Mouse (Mus musculus): ENCODE measurements around the gene Chit1. TPM values are rescaled to one million over a fixed set of nuclear protein-coding genes. Genes with fewer than 3 reads are reported as not detected.

Chit1 gene
- polyA plus RNA-seq, 1 experiment = not detected

GRCm38 (mm10) chr1:134198197-134198995 is 87.4 kb downstream of the Chit1 start:
- Histone ChIP-seq H3K27me3 (ENCODE audit: control insufficient read depth, insufficient read depth, low read length) (no peaks in the 10 kb centered on the region), H3K4me1 (ENCODE audit: control insufficient read depth, insufficient read depth, insufficient read length, low read length) (0 out of 2 replicates have a peak, but pooled peaks cover 5% of the 10 kb centered on the region), H3K27ac (ENCODE audit: insufficient read depth, low read depth, low read length) (no peak overlapping the region), H3K36me3 (ENCODE audit: control insufficient read depth, insufficient read depth, low read length) (no peaks in the 10 kb centered on the region), H3K4me3 (ENCODE audit: low read depth, low read length) (no peak overlapping the region)
- WGBS = 80% methylated on average over 12 of the region's 12 CpGs
- no peak for TF ChIP-seq CTCF (IDR thresholded peaks at IDR 0.05; ENCODE audit: extremely low read depth, insufficient read length, insufficient replicate concordance, low read depth, low read length)

DNA sequence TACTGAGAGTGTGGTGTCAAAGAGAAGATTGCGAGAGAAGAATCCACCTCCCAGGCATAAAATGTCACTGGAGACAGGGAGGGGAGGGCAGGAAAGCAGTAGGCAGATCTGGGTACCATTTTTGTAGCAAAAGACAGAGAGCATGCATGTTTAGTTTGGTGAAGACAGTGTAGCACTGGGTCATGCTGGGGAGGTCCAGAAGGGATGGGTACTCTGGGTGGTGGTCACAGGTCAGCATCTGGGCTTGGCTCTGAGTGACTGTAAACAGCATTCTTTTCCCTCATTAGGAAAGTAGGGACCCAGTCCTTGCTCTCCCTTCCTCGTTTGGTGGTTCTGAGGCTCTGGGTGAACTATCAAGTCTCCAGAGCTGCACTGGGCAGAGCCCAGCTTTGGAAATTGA is 89.4 kb downstream of the Chit1 start:
- 52% methylated on average over 2 of the region's 2 CpGs for WGBS
- Histone ChIP-seq H3K27ac (ENCODE audit: insufficient read depth, low read depth, low read length) (no peak overlapping the region), H3K27me3 (ENCODE audit: control insufficient read depth, insufficient read depth, low read length) (no peaks in the 10 kb centered on the region), H3K4me3 (ENCODE audit: low read depth, low read length) (no peak overlapping the region), H3K4me1 (ENCODE audit: control insufficient read depth, insufficient read depth, insufficient read length, low read length) (peaks cover 11% of the 10 kb centered on the region; the same call in 1 of the 2 replicates), H3K36me3 (ENCODE audit: control insufficient read depth, insufficient read depth, low read length) (no peaks in the 10 kb centered on the region)
- TF ChIP-seq CTCF (IDR thresholded peaks at IDR 0.05; ENCODE audit: extremely low read depth, insufficient read length, insufficient replicate concordance, low read depth, low read length) (no peak), POLR2A (IDR thresholded peaks at IDR 0.05; ENCODE audit: low read depth, low read length) (no peak)

Other genes with a start within 250 kb of the Chit1 start
- 5.0 and 8.3 TPM in 2 replicates for gene Optc, start 203.2 kb upstream of the Chit1 start, polyA plus RNA-seq (2012; rRNA removed)
- 11.4 and 14.2 TPM in 2 replicates for gene Prelp, start 189.8 kb upstream of the Chit1 start, polyA plus RNA-seq (2012; rRNA removed)
- 0.48 and 0.86 TPM in 2 replicates for gene Fmod, start 74.0 kb upstream of the Chit1 start, polyA plus RNA-seq (2012; rRNA removed)
- 18.0 and 73.7 TPM in 2 replicates for gene Btg2, start 32.1 kb upstream of the Chit1 start, polyA plus RNA-seq (2012; rRNA removed)
- 0.46 and 0.88 TPM in 2 replicates for gene Chil1, start 70.9 kb downstream of the Chit1 start, polyA plus RNA-seq (2012; rRNA removed)
- gene Mybph, start 82.2 kb downstream of the Chit1 start, polyA plus RNA-seq (2012; rRNA removed) = 0.05 and 0.08 TPM in 2 replicates
- gene Adora1, start 124.2 kb downstream of the Chit1 start, polyA plus RNA-seq (2012; rRNA removed) = 1.2 and 3.5 TPM in 2 replicates
- not detected in 2 replicates for gene Myog, start 178.7 kb downstream of the Chit1 start, polyA plus RNA-seq (2012; rRNA removed)
- gene Ppfia4, start 221.7 kb downstream of the Chit1 start, polyA plus RNA-seq (2012; rRNA removed) = 5.9 and 8.9 TPM in 2 replicates